Mouse (Mus musculus): ENCODE results near the gene Nek4. TPM values are rescaled to one million over a fixed set of nuclear protein-coding genes. Genes with fewer than 3 reads are reported as not detected.

Gene Nek4
- polyA plus RNA-seq, 1 experiment from 2014 or later, result 9.5 TPM

GRCm38 (mm10) chr14:30925492-30925891, 25.7 kb upstream of the Nek4 start:
- 87% methylated on average over 3 of the region's 3 CpGs for WGBS
- Histone ChIP-seq H3K4me3 (replicated peaks) (no peak overlapping the region), H3K4me2 (replicated peaks) (no peak overlapping the region), H3K27ac (no peak overlapping the region), H3K9me3 (no peaks in the 10 kb centered on the region), H3K36me3 (no peaks in the 10 kb centered on the region), H3K27me3 (replicated peaks) (no peaks in the 10 kb centered on the region), H3K9ac (no peak overlapping the region), H3K4me1 (replicated peaks) (no peaks in the 10 kb centered on the region)
- no peak for ATAC-seq

GRCm38 (mm10) chr14:30930386-30930785, 20.8 kb upstream of the Nek4 start:
- no peak overlapping the region for H3K4me3 ChIP-seq (replicated peaks)
- 85% methylated on average over 4 of the region's 4 CpGs for WGBS
- H3K9me3 ChIP-seq, result no peaks in the 10 kb centered on the region
- no peak overlapping the region for H3K9ac ChIP-seq
- no peak for ATAC-seq
- no peaks in the 10 kb centered on the region for H3K4me1 ChIP-seq (replicated peaks)
- H3K36me3 ChIP-seq, result no peaks in the 10 kb centered on the region
- H3K27me3 ChIP-seq (replicated peaks), result no peaks in the 10 kb centered on the region
- H3K4me2 ChIP-seq (replicated peaks), result no peak overlapping the region
- no peak overlapping the region for H3K27ac ChIP-seq

- Histone ChIP-seq H3K9ac (no peak overlapping the region), H3K36me3 (no peaks in the 10 kb centered on the region), H3K9me3 (no peaks in the 10 kb centered on the region), H3K4me1 (replicated peaks) (no peaks in the 10 kb centered on the region), H3K27me3 (replicated peaks) (no peaks in the 10 kb centered on the region), H3K4me3 (replicated peaks) (no peak overlapping the region), H3K4me2 (replicated peaks) (no peak overlapping the region), H3K27ac (no peak overlapping the region)
- 82% methylated on average over 9 of the region's 9 CpGs for WGBS
- no peak for ATAC-seq
Observed at GRCm38 (mm10) chr14:30933351-30933750, 17.8 kb upstream of the Nek4 start.

GRCm38 (mm10) chr14:30942254-30942653, 8.9 kb upstream of the Nek4 start:
- no peaks in the 10 kb centered on the region for H3K9me3 ChIP-seq
- H3K4me1 ChIP-seq (replicated peaks), result no peaks in the 10 kb centered on the region
- WGBS, result 85% methylated on average over 4 of the region's 4 CpGs
- no peak for ATAC-seq
- no peak overlapping the region for H3K4me3 ChIP-seq (replicated peaks)
- H3K9ac ChIP-seq, result no peak overlapping the region
- H3K27ac ChIP-seq, result no peak overlapping the region
- H3K36me3 ChIP-seq, result no peaks in the 10 kb centered on the region
- no peaks in the 10 kb centered on the region for H3K27me3 ChIP-seq (replicated peaks)
- H3K4me2 ChIP-seq (replicated peaks), result no peak overlapping the region

- 65% methylated on average over 7 of the region's 7 CpGs for WGBS
- Histone ChIP-seq H3K9ac (no peak within 1 kb of the TSS), H3K4me2 (replicated peaks) (no peak within 1 kb of the TSS), H3K4me1 (replicated peaks) (no peaks in the 10 kb centered on the region), H3K27me3 (replicated peaks) (no peaks in the 10 kb centered on the region), H3K27ac (no peak within 1 kb of the TSS), H3K36me3 (no peaks in the 10 kb centered on the region), H3K9me3 (no peaks in the 10 kb centered on the region), H3K4me3 (replicated peaks) (no peak within 1 kb of the TSS)
- no peak for ATAC-seq
Observed at GRCm38 (mm10) chr14:30943038-30943437, 8.1 kb upstream of the Nek4 start, which contains the start of gene Itih1. Gene Itih1 (minus strand): TSS chr14:30943289.

- no peak overlapping the region for H3K4me2 ChIP-seq (replicated peaks)
- WGBS, result 63% methylated on average over 11 of the region's 11 CpGs
- H3K27ac ChIP-seq, result no peak overlapping the region
- no peaks in the 10 kb centered on the region for H3K36me3 ChIP-seq
- H3K9me3 ChIP-seq, result no peaks in the 10 kb centered on the region
- peak; percentile 41; the same call in 1 of the 2 replicates for ATAC-seq
- H3K4me1 ChIP-seq (replicated peaks), result no peaks in the 10 kb centered on the region
- H3K4me3 ChIP-seq (replicated peaks), result no peak overlapping the region
- H3K9ac ChIP-seq, result no peak overlapping the region
- H3K27me3 ChIP-seq (replicated peaks), result no peaks in the 10 kb centered on the region
Observed at GRCm38 (mm10) chr14:30943860-30944674, 7.1 kb upstream of the Nek4 start.

GRCm38 (mm10) chr14:30944745-30945144, 6.4 kb upstream of the Nek4 start:
- H3K4me1 ChIP-seq (replicated peaks), result no peaks in the 10 kb centered on the region
- H3K36me3 ChIP-seq, result no peaks in the 10 kb centered on the region
- no peak overlapping the region for H3K27ac ChIP-seq
- ATAC-seq, result peak; percentile 17; the same call in 1 of the 2 replicates
- H3K9ac ChIP-seq, result no peak overlapping the region
- H3K9me3 ChIP-seq, result no peaks in the 10 kb centered on the region
- H3K4me3 ChIP-seq (replicated peaks), result no peak overlapping the region
- H3K27me3 ChIP-seq (replicated peaks), result no peaks in the 10 kb centered on the region
- WGBS, result 66% methylated on average over 2 of the region's 2 CpGs
- H3K4me2 ChIP-seq (replicated peaks), result no peak overlapping the region

- no peaks in the 10 kb centered on the region for H3K27me3 ChIP-seq (replicated peaks)
- 88% methylated on average over 10 of the region's 10 CpGs for WGBS
- H3K36me3 ChIP-seq, result no peaks in the 10 kb centered on the region
- no peak overlapping the region for H3K27ac ChIP-seq
- H3K9ac ChIP-seq, result no peak overlapping the region
- H3K4me1 ChIP-seq (replicated peaks), result 0 out of 2 replicates have a peak, but pooled peaks cover 2% of the 10 kb centered on the region
- no peak overlapping the region for H3K4me3 ChIP-seq (replicated peaks)
- no peak for ATAC-seq
- no peak overlapping the region for H3K4me2 ChIP-seq (replicated peaks)
- H3K9me3 ChIP-seq, result no peaks in the 10 kb centered on the region
Observed at GRCm38 (mm10) chr14:30949986-30950385, 1.2 kb upstream of the Nek4 start.

GRCm38 (mm10) chr14:30958517-30958916, 7.3 kb downstream of the Nek4 start:
- Histone ChIP-seq H3K36me3 (no peaks in the 10 kb centered on the region; the same call in 1 of the 2 replicates), H3K27me3 (replicated peaks) (no peaks in the 10 kb centered on the region), H3K9me3 (no peaks in the 10 kb centered on the region), H3K4me1 (replicated peaks) (no peaks in the 10 kb centered on the region), H3K9ac (no peak overlapping the region), H3K27ac (no peak overlapping the region), H3K4me3 (replicated peaks) (no peak overlapping the region), H3K4me2 (replicated peaks) (no peak overlapping the region)
- WGBS, result 70% methylated on average over 2 of the region's 2 CpGs
- ATAC-seq, result no peak

GRCm38 (mm10) chr14:30959031-30959430, 7.9 kb downstream of the Nek4 start:
- no peak for ATAC-seq
- 94% methylated on average over 4 of the region's 4 CpGs for WGBS
- no peak overlapping the region for H3K27ac ChIP-seq

GRCm38 (mm10) chr14:30960366-30960765, 9.2 kb downstream of the Nek4 start:
- H3K36me3 ChIP-seq, result no peaks in the 10 kb centered on the region; the same call in 1 of the 2 replicates
- no peak overlapping the region for H3K4me3 ChIP-seq (replicated peaks)
- no peak overlapping the region for H3K9ac ChIP-seq
- WGBS, result 92% methylated on average over 1 of the region's 1 CpGs
- H3K27ac ChIP-seq, result no peak overlapping the region
- H3K4me2 ChIP-seq (replicated peaks), result no peak overlapping the region
- H3K4me1 ChIP-seq (replicated peaks), result no peaks in the 10 kb centered on the region
- H3K27me3 ChIP-seq (replicated peaks), result no peaks in the 10 kb centered on the region
- H3K9me3 ChIP-seq, result no peaks in the 10 kb centered on the region
- ATAC-seq, result no peak

More at GRCm38 (mm10) chr14:30959031-30959430, 7.9 kb downstream of the Nek4 start:
- no peaks in the 10 kb centered on the region; the same call in 1 of the 2 replicates for H3K36me3 ChIP-seq
- H3K9ac ChIP-seq, result no peak overlapping the region
- H3K9me3 ChIP-seq, result no peaks in the 10 kb centered on the region
- no peak overlapping the region for H3K4me2 ChIP-seq (replicated peaks)
- no peak overlapping the region for H3K4me3 ChIP-seq (replicated peaks)
- H3K27me3 ChIP-seq (replicated peaks), result no peaks in the 10 kb centered on the region
- H3K4me1 ChIP-seq (replicated peaks), result no peaks in the 10 kb centered on the region

GRCm38 (mm10) chr14:30974204-30974603, 23.0 kb downstream of the Nek4 start:
- Histone ChIP-seq H3K4me1 (replicated peaks) (no peaks in the 10 kb centered on the region), H3K4me3 (replicated peaks) (no peak overlapping the region), H3K27me3 (replicated peaks) (no peaks in the 10 kb centered on the region), H3K4me2 (replicated peaks) (no peak overlapping the region), H3K27ac (no peak overlapping the region), H3K9ac (no peak overlapping the region), H3K36me3 (0 out of 2 replicates have a peak, but pooled peaks cover 4% of the 10 kb centered on the region), H3K9me3 (no peaks in the 10 kb centered on the region)
- WGBS, result 59% methylated on average over 6 of the region's 6 CpGs
- ATAC-seq, result no peak

GRCm38 (mm10) chr14:30976222-30976621, 25.0 kb downstream of the Nek4 start:
- Histone ChIP-seq H3K36me3 (no peaks in the 10 kb centered on the region), H3K9ac (no peak overlapping the region), H3K4me2 (replicated peaks) (no peak overlapping the region), H3K27ac (no peak overlapping the region), H3K4me3 (replicated peaks) (no peak overlapping the region), H3K27me3 (replicated peaks) (no peaks in the 10 kb centered on the region), H3K4me1 (replicated peaks) (no peaks in the 10 kb centered on the region), H3K9me3 (no peaks in the 10 kb centered on the region)
- ATAC-seq, result no peak
- 58% methylated on average over 3 of the region's 3 CpGs for WGBS
